In the genomic region with DNA sequence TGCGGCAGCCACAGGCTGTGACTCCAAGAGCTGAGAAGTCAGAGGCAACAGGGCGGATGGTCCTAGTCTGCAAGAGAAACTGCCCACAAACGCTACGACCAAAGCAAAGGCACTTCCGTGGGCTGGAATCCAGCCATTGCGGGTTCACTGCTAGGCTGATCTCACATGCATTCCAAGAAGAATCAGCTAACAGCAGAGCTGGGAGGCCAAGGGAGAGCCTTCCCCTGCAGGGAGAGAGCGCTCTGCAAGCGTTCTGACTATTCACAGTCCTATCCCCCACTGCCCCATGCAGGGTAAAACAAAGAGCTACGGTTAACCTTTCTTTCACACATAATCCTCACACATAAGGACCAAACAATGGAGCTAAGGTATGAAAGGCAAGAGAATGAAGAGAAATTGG, we compare ENCODE assay signal across 8 mouse cellular contexts. TPM values are rescaled to one million over a fixed set of nuclear protein-coding genes. Genes with fewer than 3 reads are reported as not detected.
DNase-seq lines count a peak whose midpoint lies in the region; ATAC-seq and TF ChIP-seq lines count a peak whose summit lies in the region.

No protein-coding gene starts in this region.

- peak overlapping the region; percentile 14; the same call in 1 of the 2 replicates for H3K9ac ChIP-seq in heart, adult 2 months (ENCODE audit: low read depth, low read length)
- no peak overlapping the region for H3K9ac ChIP-seq in hindbrain, embryonic 12.5 days
- H3K9ac ChIP-seq in midbrain, embryonic 12.5 days (replicated peaks) = 0 out of 2 replicates have a peak overlapping the region, but pooled peaks have one; percentile 21
- no peak overlapping the region for H3K9ac ChIP-seq in liver, embryonic 12.5 days
- H3K9ac ChIP-seq in liver, postnatal 0 days (replicated peaks) = no peak overlapping the region

- H3K36me3 ChIP-seq in heart, adult 2 months (ENCODE audit: control insufficient read depth, insufficient read depth, low read length) = peaks cover 35% of the 10 kb centered on the region
- peaks cover 46% of the 10 kb centered on the region for H3K36me3 ChIP-seq in hindbrain, embryonic 12.5 days
- peaks cover 34% of the 10 kb centered on the region for H3K36me3 ChIP-seq in midbrain, embryonic 12.5 days
- peaks cover 57% of the 10 kb centered on the region for H3K36me3 ChIP-seq in liver, embryonic 12.5 days
- H3K36me3 ChIP-seq in liver, postnatal 0 days (replicated peaks; ENCODE audit: insufficient read depth, low read length) = peaks cover 71% of the 10 kb centered on the region

- no peaks in the 10 kb centered on the region for H3K27me3 ChIP-seq in heart, adult 2 months (ENCODE audit: control insufficient read depth, insufficient read depth, low read length)
- 0 out of 2 replicates have a peak, but pooled peaks cover 5% of the 10 kb centered on the region for H3K27me3 ChIP-seq in hindbrain, embryonic 12.5 days
- H3K27me3 ChIP-seq in midbrain, embryonic 12.5 days = no peaks in the 10 kb centered on the region
- H3K27me3 ChIP-seq in liver, embryonic 12.5 days (replicated peaks) = no peaks in the 10 kb centered on the region
- H3K27me3 ChIP-seq in liver, postnatal 0 days (ENCODE audit: insufficient read depth, low read length) = no peaks in the 10 kb centered on the region

- no peak for TF ChIP-seq CTCF in heart, adult 2 months (IDR thresholded peaks at IDR 0.05)
- no peak for TF ChIP-seq CTCF in liver, postnatal 0 days (IDR thresholded peaks at IDR 0.05; ENCODE audit: low read depth)

- H3K9me3 ChIP-seq in hindbrain, embryonic 12.5 days (replicated peaks) = no peaks in the 10 kb centered on the region
- H3K9me3 ChIP-seq in midbrain, embryonic 12.5 days = no peaks in the 10 kb centered on the region
- H3K9me3 ChIP-seq in liver, embryonic 12.5 days (replicated peaks) = no peaks in the 10 kb centered on the region
- H3K9me3 ChIP-seq in liver, postnatal 0 days (ENCODE audit: low read length) = no peaks in the 10 kb centered on the region

- no peak for DNase-seq in heart, adult 2 months
- DNase-seq in heart, adult 18-20 months = no peak
- DNase-seq in embryo, embryonic 9.5 days (ENCODE audit: extremely low spot score) = peak; percentile 45
- no peak for DNase-seq in thymus, postnatal 36 days
- no peak for DNase-seq in liver, postnatal 0 days

- H3K79me2 ChIP-seq in heart, adult 2 months (replicated peaks; ENCODE audit: control insufficient read depth, insufficient read depth, low read length) = no peaks in the 10 kb centered on the region

- no peak for TF ChIP-seq EP300 in heart, adult 2 months (IDR thresholded peaks at IDR 0.05; ENCODE audit: insufficient read depth, low read depth, low read length)
- TF ChIP-seq EP300 in liver, postnatal 0 days (IDR thresholded peaks at IDR 0.05; ENCODE audit: low read depth) = no peak

- no peak for TF ChIP-seq POLR2A in heart, adult 2 months (IDR thresholded peaks at IDR 0.05; ENCODE audit: insufficient read depth, low read depth, low read length)

- no peak overlapping the region for H3K4me2 ChIP-seq in hindbrain, embryonic 12.5 days (replicated peaks)
- peak overlapping the region; percentile 21; the same call in 1 of the 2 replicates for H3K4me2 ChIP-seq in midbrain, embryonic 12.5 days (replicated peaks)
- no peak overlapping the region for H3K4me2 ChIP-seq in liver, embryonic 12.5 days
- no peak overlapping the region for H3K4me2 ChIP-seq in liver, postnatal 0 days (ENCODE audit: low read depth, low read length)

- WGBS in heart, adult 2 months = 47% methylated on average over 9 of the region's 9 CpGs
- 10% methylated on average over 9 of the region's 9 CpGs for WGBS in hindbrain, embryonic 12.5 days
- 10% methylated on average over 9 of the region's 9 CpGs for WGBS in midbrain, embryonic 12.5 days
- 68% methylated on average over 9 of the region's 9 CpGs for WGBS in liver, embryonic 12.5 days (ENCODE audit: insufficient replicate concordance)
- 73% methylated on average over 9 of the region's 9 CpGs for WGBS in liver, postnatal 0 days (ENCODE audit: insufficient replicate concordance)

- intact Hi-C loops in heart, adult 2 months (cut with DNase I) = no loop called here

- peak overlapping the region; percentile 28; the same call in 1 of the 2 replicates for H3K27ac ChIP-seq in heart, adult 2 months
- H3K27ac ChIP-seq in hindbrain, embryonic 12.5 days = peak overlapping the region; percentile 44
- H3K27ac ChIP-seq in midbrain, embryonic 12.5 days (replicated peaks) = peak overlapping the region; percentile 84
- no peak overlapping the region for H3K27ac ChIP-seq in liver, embryonic 12.5 days
- H3K27ac ChIP-seq in liver, postnatal 0 days (ENCODE audit: low read depth) = no peak overlapping the region

- ATAC-seq in hindbrain, embryonic 12.5 days (ENCODE audit: low FRiP score) = no peak
- peak; percentile 55 for ATAC-seq in midbrain, embryonic 12.5 days (ENCODE audit: low FRiP score, low read depth)
- no peak for ATAC-seq in liver, embryonic 12.5 days
- no peak for ATAC-seq in liver, postnatal 0 days

- H3K4me1 ChIP-seq in heart, adult 2 months (ENCODE audit: control insufficient read depth, insufficient read depth, low read length) = peaks cover 11% of the 10 kb centered on the region
- peaks cover 24% of the 10 kb centered on the region for H3K4me1 ChIP-seq in hindbrain, embryonic 12.5 days
- H3K4me1 ChIP-seq in midbrain, embryonic 12.5 days = peaks cover 30% of the 10 kb centered on the region
- H3K4me1 ChIP-seq in liver, embryonic 12.5 days = no peaks in the 10 kb centered on the region
- no peaks in the 10 kb centered on the region for H3K4me1 ChIP-seq in liver, postnatal 0 days (ENCODE audit: insufficient read depth)

- H3K4me3 ChIP-seq in heart, adult 2 months = no peak overlapping the region
- H3K4me3 ChIP-seq in hindbrain, embryonic 12.5 days = no peak overlapping the region
- H3K4me3 ChIP-seq in midbrain, embryonic 12.5 days = no peak overlapping the region
- no peak overlapping the region for H3K4me3 ChIP-seq in liver, embryonic 12.5 days
- no peak overlapping the region for H3K4me3 ChIP-seq in liver, postnatal 0 days (ENCODE audit: low read depth, low read length)

RNA-seq across cellular contexts. Expression of a gene that starts 56.6 kb away (rescaled TPM):
- 10 to 100 TPM; 11.0 to 12.9 TPM for total RNA-seq in heart, adult 2 months (2021)
- polyA plus RNA-seq in heart, adult 2 months (2012; rRNA removed) = 11.6 and 14.3 TPM in 2 replicates
- 10 to 100 TPM; 10.3 to 11.8 TPM for total RNA-seq in heart, adult 18-20 months (2021)
- 13.8 and 15.3 TPM in 2 replicates for polyA plus RNA-seq in hindbrain, embryonic 12.5 days (2016; fragmentation: Nextera tagmentation; extraction: Ambion mirVana)
- polyA plus RNA-seq in midbrain, embryonic 12.5 days (2016; fragmentation: Nextera tagmentation; extraction: Ambion mirVana) = 12.6 and 13.7 TPM in 2 replicates
- polyA plus RNA-seq in liver, embryonic 12.5 days (2016; fragmentation: Nextera tagmentation; extraction: Ambion mirVana) = 7.0 and 7.1 TPM in 2 replicates
- 4.1 and 5.4 TPM in 2 replicates for polyA plus RNA-seq in liver, postnatal 0 days (2015; fragmentation: Nextera tagmentation; extraction: Ambion mirVana)

Comparison
In these comparisons a context has a peak if more than half of its experiments do, and no peak if none do; other contexts are left out.
1. H3K27ac ChIP-seq: peak in heart, adult 2 months (single experiment), hindbrain, embryonic 12.5 days (single experiment) and midbrain, embryonic 12.5 days (single experiment); none in liver, embryonic 12.5 days (single experiment) and liver, postnatal 0 days (single experiment).
2. H3K9ac ChIP-seq: peak in heart, adult 2 months (single experiment) and midbrain, embryonic 12.5 days (single experiment); none in hindbrain, embryonic 12.5 days (single experiment), liver, embryonic 12.5 days (single experiment) and liver, postnatal 0 days (single experiment).